Mouse (Mus musculus): ENCODE measurements around the gene Diexf. TPM values are rescaled to one million over a fixed set of nuclear protein-coding genes. Genes with fewer than 3 reads are reported as not detected.

Gene Diexf
- 17.7 and 21.5 TPM in 2 replicates for polyA plus RNA-seq (2012; rRNA removed)

GRCm38 (mm10) chr1:193129786-193130455 lies at the start of gene Diexf:
Diexf (minus strand) TSS chr1:193130272.

GRCm38 (mm10) chr1:193167746-193168145 lies 37.7 kb upstream of the Diexf start, which contains the start of gene A130010J15Rik:
A130010J15Rik (plus strand) TSS chr1:193168046.

GRCm38 (mm10) chr1:193152872-193153271 lies 22.8 kb upstream of the Diexf start, which contains the start of gene Irf6:
Irf6 (plus strand) TSS chr1:193153111.

Other genes starting within 250 kb of the Diexf start
- gene Syt14, start 94.5 kb downstream of the Diexf start, polyA plus RNA-seq (2012; rRNA removed) = 0.82 and 0.86 TPM in 2 replicates
- gene Irf6, start 22.8 kb upstream of the Diexf start, polyA plus RNA-seq (2012; rRNA removed) = 34.5 and 40.2 TPM in 2 replicates
- 2.8 and 3.5 TPM in 2 replicates for gene A130010J15Rik, start 37.8 kb upstream of the Diexf start, polyA plus RNA-seq (2012; rRNA removed)
- 0.74 and 1.0 TPM in 2 replicates for gene Traf3ip3, start 71.4 kb upstream of the Diexf start, polyA plus RNA-seq (2012; rRNA removed)
- 3.4 and 5.9 TPM in 2 replicates for gene Lamb3, start 77.4 kb upstream of the Diexf start, polyA plus RNA-seq (2012; rRNA removed)
- gene Hsd11b1, start 133.8 kb upstream of the Diexf start, polyA plus RNA-seq (2012; rRNA removed) = 7.1 and 10.1 TPM in 2 replicates
- 156 and 212 TPM in 2 replicates for gene G0s2, start 142.9 kb upstream of the Diexf start, polyA plus RNA-seq (2012; rRNA removed)
- 2.7 and 3.2 TPM in 2 replicates for gene Camk1g, start 240.0 kb upstream of the Diexf start, polyA plus RNA-seq (2012; rRNA removed)

Measured in ovary, adult 2 months (tissue).